ENCODE assay signal across 20 mouse cellular contexts in the genomic region with DNA sequence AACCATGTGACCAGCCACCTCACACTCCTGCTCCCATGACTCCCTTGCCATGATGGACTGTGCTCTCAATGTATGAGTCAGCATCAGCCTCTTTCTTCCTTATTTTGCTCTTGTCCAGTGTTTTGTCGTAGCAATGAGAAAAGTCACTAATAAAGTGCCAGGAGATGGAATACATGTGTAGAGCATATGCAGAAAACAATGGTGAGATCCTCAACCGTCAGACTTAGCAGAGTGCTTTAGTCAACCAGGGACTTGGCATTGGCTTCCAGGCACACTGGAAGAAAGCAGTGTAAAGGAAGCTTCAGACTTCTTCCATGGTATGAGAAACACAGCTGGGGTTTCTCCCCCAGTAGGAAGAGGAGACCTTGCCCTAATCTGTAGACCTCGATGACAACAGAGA.
"Had no signal": no experiment of that assay in that cellular context is flagged by ENCODE, and none has a peak within 500 bp of the region (broad histone marks: within the 10 kb centered on the region; RNA-seq: fewer than 3 reads in every experiment).

No protein-coding gene starts in this region.

- DNase-seq: liver, embryonic 13.5 days; liver, postnatal 0 days; lung, postnatal 10 days; retina, postnatal 1 day; right cerebral cortex, adult 18-20 months; right cerebral cortex, postnatal 25 days; right cerebral cortex, postnatal 4 days; spleen, adult 18-20 months; thymus, adult 18-20 months; thymus, postnatal 14 days; thymus, postnatal 36 days had no signal

- H3K4me2 ChIP-seq: liver, embryonic 11.5 days; liver, embryonic 13.5 days; liver, embryonic 15.5 days; midbrain, embryonic 11.5 days; midbrain, embryonic 13.5 days; midbrain, embryonic 15.5 days; neural tube, embryonic 13.5 days; neural tube, embryonic 15.5 days had no signal

- ATAC-seq: liver, postnatal 0 days; midbrain, embryonic 13.5 days; midbrain, embryonic 15.5 days had no signal

- H3K36me3 ChIP-seq: liver, embryonic 13.5 days; liver, embryonic 15.5 days; midbrain, embryonic 13.5 days; midbrain, embryonic 15.5 days; neural tube, embryonic 13.5 days; neural tube, embryonic 15.5 days had no signal

- H3K9ac ChIP-seq: liver, embryonic 13.5 days; liver, embryonic 15.5 days; liver, postnatal 0 days; midbrain, embryonic 13.5 days; midbrain, embryonic 15.5 days; neural tube, embryonic 13.5 days; neural tube, embryonic 15.5 days had no signal

- H3K4me3 ChIP-seq: liver, embryonic 13.5 days; liver, embryonic 15.5 days; megakaryocyte, embryonic 14.5 days; midbrain, embryonic 13.5 days; midbrain, embryonic 15.5 days; neural tube, embryonic 13.5 days; neural tube, embryonic 15.5 days had no signal

- H3K9me3 ChIP-seq: liver, embryonic 13.5 days; liver, embryonic 15.5 days; midbrain, embryonic 13.5 days; midbrain, embryonic 15.5 days; neural tube, embryonic 13.5 days; neural tube, embryonic 15.5 days had no signal

- H3K27ac ChIP-seq: liver, embryonic 13.5 days; liver, embryonic 15.5 days; macrophage; midbrain, embryonic 13.5 days; midbrain, embryonic 15.5 days; neural tube, embryonic 13.5 days; neural tube, embryonic 15.5 days had no signal

- H3K4me1 ChIP-seq: liver, embryonic 13.5 days; liver, embryonic 15.5 days; megakaryocyte, embryonic 14.5 days; midbrain, embryonic 15.5 days had no signal

- H3K27me3 ChIP-seq: liver, embryonic 13.5 days; liver, embryonic 15.5 days; megakaryocyte, embryonic 14.5 days; midbrain, embryonic 13.5 days; midbrain, embryonic 15.5 days; neural tube, embryonic 13.5 days; neural tube, embryonic 15.5 days had no signal
